Mouse (Mus musculus): ENCODE measurements around the gene Apobec3.
"Not testable (repeated sequence)": the region's sequence is repeated elsewhere in the genome, so short reads cannot be mapped to it uniquely, and the experiment has no call there.

Gene Apobec3

GRCm38 (mm10) chr15:79927637-79928122 lies 36.2 kb downstream of the Apobec3 start:
- in situ Hi-C loops (cut with MboI, MseI) = no loop called here

- in situ Hi-C loops (cut with MboI, MseI) = no loop called here
Measured at GRCm38 (mm10) chr15:79928316-79928715, 36.9 kb downstream of the Apobec3 start.

- in situ Hi-C loops (cut with MboI, MseI) = no loop called here
Measured at GRCm38 (mm10) chr15:79928736-79929135, 37.3 kb downstream of the Apobec3 start.

GRCm38 (mm10) chr15:79929734-79930133 lies 38.3 kb downstream of the Apobec3 start:
- in situ Hi-C loops (cut with MboI, MseI) = no loop called here

GRCm38 (mm10) chr15:79931496-79932141 lies 40.2 kb downstream of the Apobec3 start:
- in situ Hi-C loops (cut with MboI, MseI) = no loop called here

- in situ Hi-C loops (cut with MboI, MseI) = no loop called here
Measured at GRCm38 (mm10) chr15:79932323-79932987, 41.0 kb downstream of the Apobec3 start.

GRCm38 (mm10) chr15:79933052-79933669 lies 41.7 kb downstream of the Apobec3 start:
- in situ Hi-C loops (cut with MboI, MseI) = no loop called here

GRCm38 (mm10) chr15:79933670-79934514 lies 42.4 kb downstream of the Apobec3 start:
- in situ Hi-C loops (cut with MboI, MseI) = no loop called here

- in situ Hi-C loops (cut with MboI, MseI) = no loop called here
Measured at GRCm38 (mm10) chr15:79934776-79935175, 43.3 kb downstream of the Apobec3 start.

GRCm38 (mm10) chr15:79935654-79936373 lies 44.4 kb downstream of the Apobec3 start:
- in situ Hi-C loops (cut with MboI, MseI) = no loop called here

GRCm38 (mm10) chr15:79936374-79936751 lies 44.9 kb downstream of the Apobec3 start:
- in situ Hi-C loops (cut with MboI, MseI) = no loop called here

- in situ Hi-C loops (cut with MboI, MseI) = no loop called here
Measured at GRCm38 (mm10) chr15:79939020-79939419, 47.6 kb downstream of the Apobec3 start.

GRCm38 (mm10) chr15:79939501-79939900 lies 48.0 kb downstream of the Apobec3 start:
- in situ Hi-C loops (cut with MboI, MseI) = not testable (repeated sequence)

- in situ Hi-C loops (cut with MboI, MseI) = loop anchor here (5.0 kb wide), 1 partner anchor 122 kb away; no protein-coding TSS in a partner anchor
Measured at GRCm38 (mm10) chr15:79939913-79940312, 48.5 kb downstream of the Apobec3 start.

- in situ Hi-C loops (cut with MboI, MseI) = loop anchor here (5.0 kb wide), 1 partner anchor 121 kb away; no protein-coding TSS in a partner anchor
Measured at GRCm38 (mm10) chr15:79940932-79941331, 49.5 kb downstream of the Apobec3 start.

- in situ Hi-C loops (cut with MboI, MseI) = loop anchor here (5.0 kb wide), 1 partner anchor 120 kb away; no protein-coding TSS in a partner anchor
Measured at GRCm38 (mm10) chr15:79942541-79942940, 51.1 kb downstream of the Apobec3 start.

GRCm38 (mm10) chr15:79943584-79943983 lies 52.1 kb downstream of the Apobec3 start:
- in situ Hi-C loops (cut with MboI, MseI) = loop anchor here (5.0 kb wide), 1 partner anchor 119 kb away; no protein-coding TSS in a partner anchor

- in situ Hi-C loops (cut with MboI, MseI) = loop anchor here (5.0 kb wide), 1 partner anchor 117 kb away; no protein-coding TSS in a partner anchor
Measured at GRCm38 (mm10) chr15:79944948-79945347, 53.5 kb downstream of the Apobec3 start.

GRCm38 (mm10) chr15:79946022-79946421 lies 54.6 kb downstream of the Apobec3 start:
- in situ Hi-C loops (cut with MboI, MseI) = no loop called here

- in situ Hi-C loops (cut with MboI, MseI) = no loop called here
Measured at GRCm38 (mm10) chr15:79946790-79947189, 55.3 kb downstream of the Apobec3 start.

GRCm38 (mm10) chr15:79947681-79948080 lies 56.2 kb downstream of the Apobec3 start:
- in situ Hi-C loops (cut with MboI, MseI) = no loop called here

Data from T-helper 2 cell (primary cell).